Mouse (Mus musculus): ENCODE measurements around the gene Arl16. TPM values are rescaled to one million over a fixed set of nuclear protein-coding genes. Genes with fewer than 3 reads are reported as not detected.

Gene Arl16
- polyA plus RNA-seq, 1 experiment from 2014 or later = 65.5 TPM

DNA sequence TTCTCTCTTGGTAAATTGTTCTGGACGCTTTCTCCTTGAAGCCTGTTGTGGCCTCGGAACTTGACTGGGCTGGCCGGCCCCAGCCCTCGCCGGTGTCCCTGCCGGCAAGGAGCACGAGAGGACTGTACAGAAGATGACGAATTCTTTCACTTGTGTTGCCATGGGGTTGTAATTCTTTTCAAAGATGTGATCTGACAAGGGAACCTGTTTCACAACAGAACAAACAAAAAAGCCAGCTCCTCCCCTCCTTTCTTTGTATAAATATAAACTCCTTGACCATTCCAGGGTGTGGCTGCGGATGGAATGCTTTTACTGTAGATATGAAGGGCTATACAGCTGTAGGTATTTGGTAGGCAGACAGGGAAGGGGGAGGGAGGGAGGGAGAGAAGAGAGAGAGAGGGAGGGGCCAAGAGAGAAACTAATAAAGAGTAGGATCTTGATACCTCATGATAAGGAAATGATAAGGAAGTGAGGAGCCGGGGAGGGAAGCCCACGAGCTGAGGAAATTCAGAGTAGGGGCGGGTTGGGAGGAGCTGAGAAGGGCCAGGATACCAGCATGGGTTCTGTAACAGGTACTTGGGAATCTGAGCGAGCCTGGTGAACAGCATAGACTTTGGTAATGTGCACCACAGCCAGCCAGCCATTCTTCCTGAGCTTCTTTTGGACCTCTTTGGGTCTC, 40.3 kb upstream of the Arl16 start:
- no peaks in the 10 kb centered on the region for H3K36me3 ChIP-seq (ENCODE audit: control insufficient read depth, insufficient read depth, low read length)
- H3K9me3 ChIP-seq (ENCODE audit: control insufficient read depth, low read length) = no peaks in the 10 kb centered on the region
- H3K27me3 ChIP-seq (ENCODE audit: control insufficient read depth, insufficient read depth, low read length) = no peaks in the 10 kb centered on the region
- WGBS = 65% methylated on average over 13 of the region's 13 CpGs
- no peak overlapping the region for H3K9ac ChIP-seq (replicated peaks; ENCODE audit: low read depth, low read length)
- H3K4me1 ChIP-seq (ENCODE audit: control insufficient read depth, insufficient read depth, low read length) = peaks cover 4% of the 10 kb centered on the region; the same call in 1 of the 2 replicates
- no peak overlapping the region for H3K27ac ChIP-seq (ENCODE audit: low read depth, low read length)
- H3K4me2 ChIP-seq (ENCODE audit: low read depth, low read length) = no peak overlapping the region
- ATAC-seq (ENCODE audit: low read depth) = no peak
- H3K4me3 ChIP-seq (ENCODE audit: low read depth, low read length) = no peak overlapping the region

GRCm38 (mm10) chr11:120506899-120507298, 39.5 kb upstream of the Arl16 start:
- 43% methylated on average over 4 of the region's 4 CpGs for WGBS

DNA sequence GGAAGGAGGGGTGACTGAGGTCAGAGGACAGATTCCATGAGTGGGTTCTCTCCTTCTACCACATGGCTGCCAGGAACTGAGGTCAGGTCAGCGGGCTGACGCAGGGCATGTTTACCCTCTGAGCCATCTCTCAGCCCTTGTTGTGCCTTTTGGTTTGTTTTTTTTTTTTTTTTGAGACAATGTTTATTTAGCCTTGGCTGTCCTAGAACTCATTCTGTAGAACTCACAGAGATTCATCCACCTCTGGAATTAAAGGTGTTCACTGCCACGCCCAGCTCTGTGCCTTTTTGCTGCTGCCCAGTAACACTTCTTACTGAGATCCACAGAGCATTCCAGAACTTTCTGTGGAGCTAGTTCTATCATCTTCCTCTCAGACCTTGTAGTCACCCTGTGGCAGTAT, 38.3 kb upstream of the Arl16 start:
- WGBS = 97% methylated on average over 3 of the region's 3 CpGs
- Histone ChIP-seq H3K9ac (replicated peaks; ENCODE audit: low read depth, low read length) (no peak overlapping the region), H3K27me3 (ENCODE audit: control insufficient read depth, insufficient read depth, low read length) (no peaks in the 10 kb centered on the region), H3K4me1 (ENCODE audit: control insufficient read depth, insufficient read depth, low read length) (peaks cover 3% of the 10 kb centered on the region; the same call in 1 of the 2 replicates), H3K27ac (ENCODE audit: low read depth, low read length) (no peak overlapping the region), H3K4me2 (ENCODE audit: low read depth, low read length) (no peak overlapping the region), H3K36me3 (ENCODE audit: control insufficient read depth, insufficient read depth, low read length) (no peaks in the 10 kb centered on the region), H3K9me3 (ENCODE audit: control insufficient read depth, low read length) (no peaks in the 10 kb centered on the region), H3K4me3 (ENCODE audit: low read depth, low read length) (no peak overlapping the region)
- no peak for ATAC-seq (ENCODE audit: low read depth)

More at GRCm38 (mm10) chr11:120506899-120507298, 39.5 kb upstream of the Arl16 start:
- Histone ChIP-seq H3K36me3 (ENCODE audit: control insufficient read depth, insufficient read depth, low read length) (no peaks in the 10 kb centered on the region), H3K4me1 (ENCODE audit: control insufficient read depth, insufficient read depth, low read length) (peaks cover 4% of the 10 kb centered on the region; the same call in 1 of the 2 replicates), H3K4me3 (ENCODE audit: low read depth, low read length) (no peak overlapping the region), H3K9me3 (ENCODE audit: control insufficient read depth, low read length) (no peaks in the 10 kb centered on the region), H3K4me2 (ENCODE audit: low read depth, low read length) (no peak overlapping the region), H3K27ac (ENCODE audit: low read depth, low read length) (no peak overlapping the region), H3K27me3 (ENCODE audit: control insufficient read depth, insufficient read depth, low read length) (no peaks in the 10 kb centered on the region), H3K9ac (replicated peaks; ENCODE audit: low read depth, low read length) (no peak overlapping the region)
- ATAC-seq (ENCODE audit: low read depth) = no peak

- no peak for ATAC-seq (ENCODE audit: low read depth)
- H3K9ac ChIP-seq (replicated peaks; ENCODE audit: low read depth, low read length) = no peak overlapping the region
- no peaks in the 10 kb centered on the region for H3K9me3 ChIP-seq (ENCODE audit: control insufficient read depth, low read length)
- no peaks in the 10 kb centered on the region for H3K27me3 ChIP-seq (ENCODE audit: control insufficient read depth, insufficient read depth, low read length)
- H3K4me2 ChIP-seq (ENCODE audit: low read depth, low read length) = no peak overlapping the region
- WGBS = 81% methylated on average over 4 of the region's 4 CpGs
- H3K36me3 ChIP-seq (ENCODE audit: control insufficient read depth, insufficient read depth, low read length) = peaks cover 3% of the 10 kb centered on the region; the same call in 1 of the 2 replicates
- H3K4me1 ChIP-seq (ENCODE audit: control insufficient read depth, insufficient read depth, low read length) = no peaks in the 10 kb centered on the region
- H3K27ac ChIP-seq (ENCODE audit: low read depth, low read length) = no peak overlapping the region
- H3K4me3 ChIP-seq (ENCODE audit: low read depth, low read length) = no peak overlapping the region
Measured at GRCm38 (mm10) chr11:120501701-120502100, 34.3 kb upstream of the Arl16 start.

DNA sequence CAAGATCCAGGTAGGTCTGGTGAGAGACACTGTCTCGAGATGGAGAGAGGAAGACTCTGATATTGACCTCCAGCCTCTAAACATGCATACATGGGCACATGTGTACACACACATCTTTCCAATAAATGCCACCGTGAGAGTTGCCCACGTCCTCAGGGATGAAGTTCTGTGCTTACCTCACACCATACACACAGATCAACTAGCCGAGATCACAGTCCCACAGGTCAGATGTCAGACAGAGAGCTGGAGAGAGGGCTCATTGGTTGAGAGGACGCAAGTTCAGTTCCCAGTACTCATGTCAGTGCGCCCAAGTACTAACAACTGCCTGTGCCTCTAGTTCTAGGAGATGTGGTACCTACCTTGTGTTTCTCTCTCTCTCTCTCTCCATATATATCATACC, 33.6 kb upstream of the Arl16 start:
- H3K27me3 ChIP-seq (ENCODE audit: control insufficient read depth, insufficient read depth, low read length) = no peaks in the 10 kb centered on the region
- H3K36me3 ChIP-seq (ENCODE audit: control insufficient read depth, insufficient read depth, low read length) = peaks cover 8% of the 10 kb centered on the region; the same call in 1 of the 2 replicates
- no peaks in the 10 kb centered on the region for H3K4me1 ChIP-seq (ENCODE audit: control insufficient read depth, insufficient read depth, low read length)
- 72% methylated on average over 6 of the region's 6 CpGs for WGBS
- H3K4me3 ChIP-seq (ENCODE audit: low read depth, low read length) = no peak overlapping the region
- H3K4me2 ChIP-seq (ENCODE audit: low read depth, low read length) = no peak overlapping the region
- H3K9ac ChIP-seq (replicated peaks; ENCODE audit: low read depth, low read length) = no peak overlapping the region
- ATAC-seq (ENCODE audit: low read depth) = no peak
- H3K27ac ChIP-seq (ENCODE audit: low read depth, low read length) = no peak overlapping the region
- H3K9me3 ChIP-seq (ENCODE audit: control insufficient read depth, low read length) = no peaks in the 10 kb centered on the region

DNA sequence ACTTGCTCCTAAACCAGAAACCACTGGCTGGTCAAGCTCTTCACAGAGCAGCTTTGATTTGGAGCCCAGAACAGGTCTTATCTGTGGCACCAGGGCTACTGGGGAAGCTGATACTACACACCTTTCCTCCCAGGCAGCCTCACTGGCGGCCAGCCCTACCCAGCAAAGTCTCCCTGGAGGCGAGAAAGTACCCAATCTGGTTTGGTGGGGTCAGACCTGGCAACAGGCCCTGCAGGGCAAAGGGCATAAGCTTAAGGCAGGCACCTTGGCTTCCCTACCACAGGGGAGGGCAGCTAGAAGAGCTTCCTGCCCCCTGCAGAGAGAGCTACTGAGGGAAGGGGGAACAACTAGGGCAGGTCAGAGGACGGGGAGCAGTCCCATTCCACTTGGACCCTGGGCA, 33.0 kb upstream of the Arl16 start:
- Histone ChIP-seq H3K9me3 (ENCODE audit: control insufficient read depth, low read length) (no peaks in the 10 kb centered on the region), H3K4me1 (ENCODE audit: control insufficient read depth, insufficient read depth, low read length) (no peaks in the 10 kb centered on the region), H3K9ac (replicated peaks; ENCODE audit: low read depth, low read length) (no peak overlapping the region), H3K4me2 (ENCODE audit: low read depth, low read length) (no peak overlapping the region), H3K27ac (ENCODE audit: low read depth, low read length) (no peak overlapping the region), H3K4me3 (ENCODE audit: low read depth, low read length) (no peak overlapping the region), H3K27me3 (ENCODE audit: control insufficient read depth, insufficient read depth, low read length) (no peaks in the 10 kb centered on the region), H3K36me3 (ENCODE audit: control insufficient read depth, insufficient read depth, low read length) (peaks cover 15% of the 10 kb centered on the region)
- 22% methylated on average over 3 of the region's 3 CpGs for WGBS
- no peak for ATAC-seq (ENCODE audit: low read depth)

- H3K4me2 ChIP-seq (ENCODE audit: low read depth, low read length) = no peak overlapping the region
- no peak overlapping the region for H3K27ac ChIP-seq (ENCODE audit: low read depth, low read length)
- WGBS = 87% methylated on average over 6 of the region's 6 CpGs
- H3K36me3 ChIP-seq (ENCODE audit: control insufficient read depth, insufficient read depth, low read length) = peaks cover 19% of the 10 kb centered on the region
- no peaks in the 10 kb centered on the region for H3K27me3 ChIP-seq (ENCODE audit: control insufficient read depth, insufficient read depth, low read length)
- no peak for ATAC-seq (ENCODE audit: low read depth)
- no peaks in the 10 kb centered on the region for H3K9me3 ChIP-seq (ENCODE audit: control insufficient read depth, low read length)
- no peak overlapping the region for H3K4me3 ChIP-seq (ENCODE audit: low read depth, low read length)
- H3K9ac ChIP-seq (replicated peaks; ENCODE audit: low read depth, low read length) = no peak overlapping the region
- H3K4me1 ChIP-seq (ENCODE audit: control insufficient read depth, insufficient read depth, low read length) = no peaks in the 10 kb centered on the region
Measured at GRCm38 (mm10) chr11:120499894-120500293, 32.5 kb upstream of the Arl16 start.

DNA sequence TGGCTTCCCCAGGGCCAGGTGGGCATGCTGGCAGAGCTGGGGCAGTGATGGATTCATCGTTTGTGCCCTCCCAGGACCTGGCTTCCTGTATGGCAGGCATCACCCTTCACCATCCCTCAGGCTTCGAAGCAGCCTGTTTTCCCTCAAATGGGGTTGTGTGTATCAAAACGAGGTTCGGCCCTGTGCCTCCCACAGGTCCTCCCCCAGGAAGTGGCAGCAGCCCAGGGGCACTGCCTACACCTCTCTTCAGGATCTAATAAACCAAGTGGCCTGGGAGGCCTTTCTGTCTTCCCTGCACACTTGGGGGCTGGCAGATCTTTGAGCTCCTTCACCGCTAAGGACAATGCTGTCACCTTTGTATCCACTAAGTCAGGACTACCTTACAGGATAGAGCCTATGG, 31.5 kb upstream of the Arl16 start:
- Histone ChIP-seq H3K4me1 (ENCODE audit: control insufficient read depth, insufficient read depth, low read length) (no peaks in the 10 kb centered on the region), H3K9ac (replicated peaks; ENCODE audit: low read depth, low read length) (no peak overlapping the region), H3K4me3 (ENCODE audit: low read depth, low read length) (no peak overlapping the region), H3K4me2 (ENCODE audit: low read depth, low read length) (no peak overlapping the region), H3K27ac (ENCODE audit: low read depth, low read length) (no peak overlapping the region), H3K9me3 (ENCODE audit: control insufficient read depth, low read length) (no peaks in the 10 kb centered on the region), H3K27me3 (ENCODE audit: control insufficient read depth, insufficient read depth, low read length) (no peaks in the 10 kb centered on the region), H3K36me3 (ENCODE audit: control insufficient read depth, insufficient read depth, low read length) (peaks cover 23% of the 10 kb centered on the region)
- ATAC-seq (ENCODE audit: low read depth) = no peak
- WGBS = 93% methylated on average over 5 of the region's 5 CpGs

- no peak for ATAC-seq (ENCODE audit: low read depth)
- Histone ChIP-seq H3K27ac (ENCODE audit: low read depth, low read length) (no peak overlapping the region), H3K9me3 (ENCODE audit: control insufficient read depth, low read length) (no peaks in the 10 kb centered on the region), H3K4me2 (ENCODE audit: low read depth, low read length) (no peak overlapping the region), H3K9ac (replicated peaks; ENCODE audit: low read depth, low read length) (no peak overlapping the region), H3K4me3 (ENCODE audit: low read depth, low read length) (no peak overlapping the region), H3K27me3 (ENCODE audit: control insufficient read depth, insufficient read depth, low read length) (no peaks in the 10 kb centered on the region), H3K4me1 (ENCODE audit: control insufficient read depth, insufficient read depth, low read length) (peaks cover 6% of the 10 kb centered on the region), H3K36me3 (ENCODE audit: control insufficient read depth, insufficient read depth, low read length) (peaks cover 23% of the 10 kb centered on the region)
- WGBS = 97% methylated on average over 12 of the region's 12 CpGs
Measured at GRCm38 (mm10) chr11:120498226-120498625, 30.8 kb upstream of the Arl16 start.

Measured in neural tube, embryonic 14.5 days (tissue).